Mouse (Mus musculus): ENCODE measurements around the gene Fosl2.
"Not testable (repeated sequence)": the region's sequence is repeated elsewhere in the genome, so short reads cannot be mapped to it uniquely, and the experiment has no call there.

The Fosl2 gene

DNA sequence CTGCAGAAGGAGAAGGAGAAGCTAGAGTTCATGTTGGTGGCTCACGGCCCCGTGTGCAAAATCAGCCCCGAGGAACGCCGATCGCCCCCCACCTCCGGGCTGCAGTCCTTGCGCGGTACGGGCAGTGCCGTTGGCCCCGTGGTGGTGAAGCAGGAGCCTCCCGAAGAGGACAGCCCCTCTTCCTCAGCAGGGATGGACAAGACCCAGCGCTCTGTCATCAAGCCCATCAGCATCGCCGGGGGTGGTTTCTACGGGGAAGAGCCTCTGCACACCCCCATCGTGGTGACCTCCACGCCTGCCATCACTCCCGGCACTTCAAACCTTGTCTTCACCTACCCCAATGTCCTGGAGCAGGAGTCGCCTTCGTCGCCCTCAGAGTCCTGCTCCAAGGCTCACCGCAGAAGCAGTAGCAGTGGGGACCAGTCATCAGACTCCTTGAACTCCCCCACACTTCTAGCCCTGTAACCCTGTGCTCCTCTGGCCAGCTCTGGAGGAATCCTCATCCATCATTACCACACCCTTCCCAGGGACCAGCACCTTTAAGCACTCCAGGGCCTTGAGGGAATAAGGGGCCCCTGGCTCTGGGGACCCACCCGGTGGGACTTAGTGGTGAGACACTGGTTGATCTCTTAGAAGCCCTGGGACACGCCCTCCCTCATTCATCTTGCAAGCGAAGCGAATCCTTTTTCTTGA lies 17.3 kb downstream of the Fosl2 start:
- POLR2A ChIA-PET: interaction anchor here in 1 of 4 experiments (0.6 to 1.6 kb wide), 3 partner anchors 10 to 461 kb away, joined by 3 read pairs; no protein-coding TSS in a partner anchor
- CTCF ChIA-PET: interaction anchor here in 2 of 4 experiments (0.6 to 0.7 kb wide), 2 partner anchors 207 to 1064 kb away, joined by 3 to 4 read pairs; no protein-coding TSS in a partner anchor

- POLR2A ChIA-PET: interaction anchor here in 3 of 4 experiments (0.6 to 0.7 kb wide), 4 partner anchors 14 to 460 kb away, joined by 3 read pairs; no protein-coding TSS in a partner anchor
- CTCF ChIA-PET: interaction anchor here in 1 of 4 experiments (0.6 kb wide), 1 partner anchor 1064 kb away, joined by 3 read pairs; no protein-coding TSS in a partner anchor
These were observed 17.8 kb downstream of the Fosl2 start for GRCm38 (mm10) chr5:32153418-32153740.

DNA sequence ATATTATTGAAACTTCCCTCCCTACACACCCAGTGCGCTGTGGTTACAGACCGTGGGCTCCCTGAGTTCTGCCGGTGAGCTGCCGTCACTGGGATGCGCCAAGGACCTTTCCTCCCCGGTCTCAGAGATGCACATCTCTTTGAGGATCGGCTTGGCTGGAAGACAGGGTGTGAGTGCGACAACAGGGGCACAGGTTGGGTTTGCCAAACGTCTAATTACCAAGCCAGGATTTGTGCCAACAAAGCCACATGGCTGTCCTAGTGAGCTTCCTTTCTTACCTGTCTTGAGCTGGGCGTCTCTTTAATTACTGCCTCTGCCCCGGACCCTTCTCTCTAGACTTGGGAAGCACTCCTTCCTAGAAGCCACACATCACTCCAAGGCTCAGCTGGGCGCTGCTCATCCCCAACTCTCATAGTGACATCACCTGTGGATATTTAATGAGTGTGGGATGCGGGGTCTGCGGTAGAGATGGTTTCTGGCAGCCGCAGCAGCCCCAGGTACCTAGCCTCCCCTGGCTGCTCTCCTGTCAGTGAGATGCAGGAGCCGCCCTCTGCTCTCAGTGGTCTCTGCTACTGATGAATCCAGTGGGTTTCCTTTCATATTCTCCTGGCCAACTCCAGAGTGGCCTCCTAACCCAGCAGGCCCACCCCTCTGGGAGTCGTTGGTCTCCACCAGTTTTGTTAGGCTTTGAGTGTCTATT lies 18.3 kb downstream of the Fosl2 start:
- ChIA-PET CTCF (interaction anchor here in 2 of 4 experiments (0.6 to 0.9 kb wide), 3 partner anchors 14 to 1065 kb away, joined by 3 to 4 read pairs (median 3); no protein-coding TSS in a partner anchor), POLR2A (interaction anchor here in 3 of 4 experiments (0.5 to 0.7 kb wide), 4 partner anchors 14 to 465 kb away, joined by 3 read pairs; no protein-coding TSS in a partner anchor)

GRCm38 (mm10) chr5:32154931-32155688 lies 19.5 kb downstream of the Fosl2 start:
- ChIA-PET POLR2A (interaction anchor here in 2 of 4 experiments (0.6 kb wide), 2 partner anchors 18 to 853 kb away, joined by 3 read pairs; no protein-coding TSS in a partner anchor), CTCF (interaction anchor here in 3 of 4 experiments (0.6 to 0.9 kb wide), 5 partner anchors 15 to 49 kb away, joined by 3 to 5 read pairs (median 3); no protein-coding TSS in a partner anchor)

GRCm38 (mm10) chr5:32155927-32156326 lies 20.3 kb downstream of the Fosl2 start:
- ChIA-PET POLR2A (no interaction called here), CTCF (interaction anchor here in 2 of 4 experiments (0.8 to 1.2 kb wide), 2 partner anchors 16 to 22 kb away, joined by 3 read pairs; no protein-coding TSS in a partner anchor)

GRCm38 (mm10) chr5:32163478-32164043 lies 28.0 kb downstream of the Fosl2 start:
- ChIA-PET CTCF (no interaction called here), POLR2A (interaction anchor here in 1 of 4 experiments (1.2 kb wide), 1 partner anchor 567 kb away, joined by 3 read pairs; the partner anchor contains the start of gene Mrpl33)

- ChIA-PET POLR2A (interaction anchor here in 1 of 4 experiments (0.7 to 1.3 kb wide), 3 partner anchors 9 to 21 kb away, joined by 3 to 4 read pairs (median 3); no protein-coding TSS in a partner anchor), CTCF (interaction anchor here in 2 of 4 experiments (0.6 to 1.8 kb wide), 2 partner anchors 32 to 253 kb away, joined by 3 to 6 read pairs; no protein-coding TSS in a partner anchor)
These were observed 36.6 kb downstream of the Fosl2 start for GRCm38 (mm10) chr5:32172188-32172587.

DNA sequence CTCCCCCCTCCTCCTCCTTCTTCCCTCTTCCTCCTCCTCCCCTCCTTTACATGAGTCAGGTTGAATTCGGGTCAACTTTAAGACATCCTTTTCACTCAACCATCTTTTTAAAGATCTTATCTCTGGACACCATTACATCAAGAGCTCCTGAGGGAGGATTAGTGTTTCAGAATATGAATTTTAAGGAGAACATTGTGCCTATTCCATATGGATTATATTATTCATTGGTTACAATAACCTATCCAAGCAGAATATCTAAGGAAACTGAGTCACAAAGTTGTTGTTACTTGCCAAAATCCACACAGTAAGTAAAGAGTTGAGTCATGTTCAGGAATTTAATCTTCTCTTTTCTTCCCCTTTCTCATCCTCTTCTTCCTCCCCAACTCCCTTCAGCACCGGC lies 41.2 kb downstream of the Fosl2 start:
- CTCF ChIA-PET: interaction anchor here in 1 of 4 experiments (0.7 kb wide), 1 partner anchor 37 kb away, joined by 4 read pairs; no protein-coding TSS in a partner anchor
- POLR2A ChIA-PET: no interaction called here

DNA sequence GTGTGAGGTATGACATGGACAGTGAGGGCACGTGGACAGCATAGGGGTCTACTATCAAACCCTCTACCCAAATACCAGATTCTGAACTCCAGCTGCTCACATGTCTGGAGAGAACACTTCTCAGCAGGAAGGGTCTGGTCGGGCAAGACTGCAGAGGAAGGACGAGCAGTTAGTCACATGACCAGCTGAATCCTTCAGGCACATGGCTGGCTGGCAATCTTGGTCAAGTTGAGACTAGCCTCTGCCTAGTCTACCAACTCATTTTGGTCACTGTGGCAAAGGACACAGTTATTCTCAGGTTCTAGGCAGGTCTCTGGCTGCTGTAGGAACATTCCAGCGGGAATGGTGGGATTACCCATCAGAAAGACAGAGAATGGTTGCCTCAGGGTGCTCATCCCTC lies 42.1 kb downstream of the Fosl2 start:
- CTCF ChIA-PET: no interaction called here
- POLR2A ChIA-PET: interaction anchor here in 1 of 4 experiments (0.6 to 1.6 kb wide), 3 partner anchors 12 to 581 kb away, joined by 3 read pairs; partner anchors contain the start of gene Mrpl33

GRCm38 (mm10) chr5:32178720-32179119 lies 43.1 kb downstream of the Fosl2 start:
- POLR2A ChIA-PET: interaction anchor here in 1 of 4 experiments (1.6 kb wide), 1 partner anchor 582 kb away, joined by 3 read pairs; the partner anchor contains the start of gene Mrpl33
- CTCF ChIA-PET: not testable (repeated sequence)

GRCm38 (mm10) chr5:32182885-32183629 lies 47.5 kb downstream of the Fosl2 start:
- POLR2A ChIA-PET: interaction anchor here in 3 of 4 experiments (0.7 to 1.5 kb wide), 8 partner anchors 11 to 586 kb away, joined by 3 to 6 read pairs (median 4); partner anchors contain the start of gene Mrpl33 (in 1 of the 3)

DNA sequence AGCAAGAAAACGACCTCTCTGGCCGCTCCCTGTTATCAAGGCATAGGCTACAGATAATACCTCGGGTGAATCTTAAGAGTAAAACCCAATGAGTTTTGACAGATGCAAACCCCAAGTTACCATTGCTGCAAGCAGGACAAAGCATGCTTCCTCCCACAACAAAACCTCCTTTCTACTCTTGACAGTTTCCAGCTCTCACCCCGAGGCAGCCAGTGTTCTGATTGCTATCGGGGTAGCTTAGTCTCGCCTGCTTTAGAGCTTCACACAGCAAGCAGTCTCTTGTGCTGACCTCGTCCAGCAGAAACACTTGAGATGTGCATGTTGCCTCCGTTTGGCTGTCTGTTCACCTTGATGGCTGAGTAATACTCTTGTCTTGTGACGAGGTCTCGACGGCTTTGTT lies 52.1 kb downstream of the Fosl2 start:
- ChIA-PET POLR2A (interaction anchor here in 1 of 4 experiments (1.3 kb wide), 1 partner anchor 14 kb away, joined by 3 read pairs; no protein-coding TSS in a partner anchor), CTCF (no interaction called here)

More at GRCm38 (mm10) chr5:32182885-32183629, 47.5 kb downstream of the Fosl2 start:
- CTCF ChIA-PET: interaction anchor here in 3 of 4 experiments (0.7 to 2.0 kb wide), 6 partner anchors 15 to 584 kb away, joined by 3 to 8 read pairs (median 4); no protein-coding TSS in a partner anchor

GRCm38 (mm10) chr5:32191259-32191658 lies 55.7 kb downstream of the Fosl2 start:
- POLR2A ChIA-PET: no interaction called here
- CTCF ChIA-PET: interaction anchor here in 2 of 4 experiments (0.6 to 0.7 kb wide), 2 partner anchors 274 to 592 kb away, joined by 3 read pairs; no protein-coding TSS in a partner anchor

GRCm38 (mm10) chr5:32192016-32192845 lies 56.6 kb downstream of the Fosl2 start:
- ChIA-PET POLR2A (interaction anchor here in 1 of 4 experiments (0.6 to 1.2 kb wide), 2 partner anchors 21 to 22 kb away, joined by 3 read pairs; no protein-coding TSS in a partner anchor), CTCF (interaction anchor here in 1 of 4 experiments (0.6 to 0.7 kb wide), 2 partner anchors 53 to 621 kb away, joined by 3 to 4 read pairs; no protein-coding TSS in a partner anchor)

DNA sequence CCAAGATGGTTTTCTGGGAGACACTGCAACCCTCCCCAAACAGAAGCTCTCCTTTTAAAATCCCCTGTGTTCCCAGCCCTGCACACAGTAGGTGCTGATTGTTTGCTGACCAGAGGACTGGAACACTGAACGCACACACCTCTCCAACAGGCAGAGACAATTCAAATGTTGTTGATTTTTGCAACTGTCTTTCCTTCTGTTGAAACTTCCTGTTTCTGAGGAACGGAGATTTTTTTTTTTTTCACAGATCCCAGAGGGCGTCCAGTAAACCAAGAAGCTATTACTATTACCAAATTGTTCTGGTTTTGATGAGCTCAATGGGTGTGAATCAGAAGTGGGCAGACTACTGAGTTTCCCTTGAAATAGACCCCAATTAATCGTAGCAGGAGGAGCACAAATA lies 58.6 kb downstream of the Fosl2 start:
- ChIA-PET POLR2A (interaction anchor here in 2 of 4 experiments (0.7 to 0.8 kb wide), 3 partner anchors 18 to 596 kb away, joined by 3 to 4 read pairs (median 3); no protein-coding TSS in a partner anchor), CTCF (interaction anchor here in 2 of 4 experiments (0.9 to 1.0 kb wide), 2 partner anchors 268 to 598 kb away, joined by 3 read pairs; partner anchors contain the start of gene Mrpl33 (in 1 of the 2))
